Mouse (Mus musculus) brain, embryonic 14.5 days (tissue): ENCODE results near the gene Fancc. TPM values are rescaled to one million over a fixed set of nuclear protein-coding genes. Genes with fewer than 3 reads are reported as not detected.

Experiments used
- DNase-seq: peaks from one replicate; pipeline ENCODE4 v3.0.0-alpha.2; 2011; ENCODE audit warnings: low read depth
- CTCF ChIP-seq: fragments of 200-500 bp; IDR thresholded peaks from 2 replicates; pipeline ENCODE4 v1.5.1; 2012; ENCODE audit warnings: inconsistent platforms, mild to moderate bottlenecking, moderate library complexity, borderline replicate concordance; ENCODE audit not compliant: insufficient read depth, insufficient read length; ENCODE audit errors: extremely low read depth
- POLR2A ChIP-seq: fragments of 200-500 bp; IDR thresholded peaks from 2 replicates; pipeline ENCODE4 v1.6.1; 2012; ENCODE audit warnings: mild to moderate bottlenecking, inconsistent platforms, borderline replicate concordance; ENCODE audit not compliant: poor library complexity, insufficient read depth, insufficient read length, severe bottlenecking; ENCODE audit errors: extremely low read depth
- polyA plus RNA-seq: library from polyadenylated mRNA; depleted of rRNA; stranded (reverse); fragments of >200 nt; gene quantifications from 2 replicates; pipeline ENCODE4 v1.2.3, GENCODE M21; 2012

Gene Fancc
- polyA plus RNA-seq, 1 experiment: 12.7 TPM

- DNase-seq: no peak
- TF ChIP-seq POLR2A (no peak), CTCF (no peak)
Measured at GRCm38 (mm10) chr13:63309563-63309962, 187.5 kb downstream of the Fancc start.

- TF ChIP-seq CTCF (no peak), POLR2A (no peak)
- peak; percentile 46 for DNase-seq
Measured at GRCm38 (mm10) chr13:63306768-63307167, 190.3 kb downstream of the Fancc start.

GRCm38 (mm10) chr13:63305160-63306011 is 191.7 kb downstream of the Fancc start:
- no peak for DNase-seq
- TF ChIP-seq CTCF (no peak), POLR2A (no peak)

DNA sequence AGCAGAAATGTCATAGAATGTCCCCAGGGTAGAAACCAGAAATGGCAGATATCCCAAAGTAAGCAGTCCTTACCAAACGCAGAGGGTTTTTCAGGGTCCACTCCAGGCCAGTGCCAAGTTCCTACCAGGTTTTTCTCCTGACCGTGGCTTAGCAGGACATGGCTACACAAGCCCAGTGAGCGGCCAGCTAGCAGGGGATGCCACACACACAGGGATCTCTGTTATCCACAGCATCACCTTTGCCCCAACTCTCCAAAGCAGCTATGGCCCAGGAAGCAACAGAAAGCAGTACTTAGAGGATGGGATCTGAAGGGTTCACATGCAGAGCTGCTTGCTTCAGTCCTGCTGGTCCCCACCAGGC is 192.3 kb downstream of the Fancc start:
- no peak for DNase-seq
- TF ChIP-seq POLR2A (no peak), CTCF (no peak)

- TF ChIP-seq CTCF (no peak), POLR2A (no peak)
- DNase-seq: no peak
Measured at GRCm38 (mm10) chr13:63304124-63304792, 192.8 kb downstream of the Fancc start.

DNA sequence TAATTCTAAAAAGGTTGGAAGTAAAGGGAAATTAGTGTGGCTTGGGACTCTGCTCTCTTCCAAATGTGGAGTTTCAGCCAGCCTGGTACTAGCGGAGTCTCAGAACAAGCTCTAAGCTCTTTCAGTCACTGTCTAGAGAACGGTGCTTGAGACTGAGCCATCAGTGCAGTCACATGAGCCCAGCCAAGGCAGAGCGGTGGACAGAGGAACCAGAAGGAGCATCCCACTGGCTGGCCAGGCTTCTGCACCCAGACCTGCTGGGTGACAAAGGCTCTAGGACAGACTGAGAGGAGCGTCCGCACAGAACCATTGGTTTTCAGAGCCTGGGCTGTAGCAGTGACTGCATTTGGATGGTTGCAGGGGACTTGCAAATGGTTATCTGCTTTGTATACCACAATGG is 194.7 kb downstream of the Fancc start:
- TF ChIP-seq POLR2A (no peak), CTCF (no peak)

GRCm38 (mm10) chr13:63301764-63302209 is 195.3 kb downstream of the Fancc start:
- DNase-seq: peak; percentile 32
- TF ChIP-seq CTCF (no peak), POLR2A (no peak)

More for the DNA sequence above, 194.7 kb downstream of the Fancc start:
- DNase-seq: no peak

GRCm38 (mm10) chr13:63300929-63301328 is 196.1 kb downstream of the Fancc start:
- TF ChIP-seq POLR2A (no peak), CTCF (no peak)
- no peak for DNase-seq

GRCm38 (mm10) chr13:63298931-63299330 is 198.1 kb downstream of the Fancc start:
- TF ChIP-seq POLR2A (no peak), CTCF (no peak)
- DNase-seq: no peak

GRCm38 (mm10) chr13:63297933-63298332 is 199.1 kb downstream of the Fancc start:
- TF ChIP-seq POLR2A (no peak), CTCF (no peak)
- DNase-seq: no peak

DNA sequence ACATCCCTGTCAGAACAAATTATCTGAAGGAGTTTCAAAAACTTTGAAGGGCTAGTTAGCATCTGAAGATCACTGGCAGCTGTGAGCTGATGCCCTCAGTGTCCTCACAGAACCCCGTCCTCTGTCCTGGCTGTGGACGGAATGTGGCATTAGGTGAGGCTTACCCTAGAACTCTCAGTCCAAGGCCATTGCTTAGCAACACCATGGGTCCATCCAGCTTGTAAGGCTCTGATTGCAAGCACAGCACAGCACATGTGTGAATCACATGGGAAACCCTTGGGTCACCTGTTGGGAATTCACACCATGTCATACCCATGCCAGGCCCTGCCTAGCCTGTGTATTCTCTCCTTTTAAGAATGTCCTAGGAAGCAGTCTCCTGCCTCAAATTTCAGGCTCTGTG is 200.1 kb downstream of the Fancc start:
- no peak for TF ChIP-seq POLR2A
- no peak for TF ChIP-seq CTCF
- DNase-seq: no peak
